Mouse (Mus musculus) brain, embryonic 14.5 days (tissue): ENCODE results near the gene Tbl1xr1.

ENCODE experiments used
- CTCF ChIP-seq: fragments of 200-500 bp; IDR thresholded peaks from 2 replicates; pipeline ENCODE4 v1.5.1; 2012; ENCODE audit warnings: inconsistent platforms, mild to moderate bottlenecking, moderate library complexity, borderline replicate concordance; ENCODE audit not compliant: insufficient read depth, insufficient read length; ENCODE audit errors: extremely low read depth
- POLR2A ChIP-seq: fragments of 200-500 bp; IDR thresholded peaks from 2 replicates; pipeline ENCODE4 v1.6.1; 2012; ENCODE audit warnings: mild to moderate bottlenecking, inconsistent platforms, borderline replicate concordance; ENCODE audit not compliant: poor library complexity, insufficient read depth, insufficient read length, severe bottlenecking; ENCODE audit errors: extremely low read depth

- TF ChIP-seq CTCF (no peak), POLR2A (no peak)
Observed at GRCm38 (mm10) chr3:22180076-22180475, 103.6 kb downstream of the Tbl1xr1 start.
